Mouse (Mus musculus) monocyte, adult 59 days (primary cell): ENCODE results near the gene Cdnf. TPM values are rescaled to one million over a fixed set of nuclear protein-coding genes. Genes with fewer than 3 reads are reported as not detected.

Source experiments
- total RNA-seq, 2 experiments: library from RNA; stranded (reverse); gene quantifications; one replicate each; pipeline ENCODE4 v1.2.4; 2023

The Cdnf gene
- total RNA-seq: under 1 TPM; 0.26 to 0.27 TPM

GRCm38 (mm10) chr2:3512552-3513454 lies at the start of gene Cdnf, which contains the start of the genes Gm45902 and Hspa14:
Gene Cdnf, plus strand, starts transcription at chr2:3513030.
Gene Gm45902, minus strand, starts transcription at chr2:3512790.
Gene Hspa14, minus strand, starts transcription at chr2:3512814.

GRCm38 (mm10) chr2:3474861-3475283 lies 38.0 kb upstream of the Cdnf start, which contains the start of gene Suv39h2:
Gene Suv39h2, minus strand, starts transcription at chr2:3475031.

GRCm38 (mm10) chr2:3570186-3570585 lies 57.4 kb downstream of the Cdnf start, which contains the start of gene Fam107b:
Gene Fam107b, plus strand, starts transcription at chr2:3570488.

Other genes with a start within 250 kb of the Cdnf start
- 10 to 100 TPM; 13.8 to 15.4 TPM for gene Nmt2, start 228.8 kb upstream of the Cdnf start, total RNA-seq
- 1 to 10 TPM; 1.9 to 2.9 TPM for gene Rpp38, start 180.4 kb upstream of the Cdnf start, total RNA-seq
- gene Acbd7, start 176.9 kb upstream of the Cdnf start, total RNA-seq: not detected
- not detected for gene Olah, start 115.8 kb upstream of the Cdnf start, total RNA-seq
- gene Meig1, start 90.4 kb upstream of the Cdnf start, total RNA-seq: 1 to 10 TPM; 1.0 to 2.3 TPM
- gene Dclre1c, start 88.9 kb upstream of the Cdnf start, total RNA-seq: 10 to 100 TPM; 75.0 to 86.9 TPM
- gene Suv39h2, start 38.0 kb upstream of the Cdnf start, total RNA-seq: under 1 TPM; 0.31 to 0.43 TPM
- gene Gm45902, start 240 bp upstream of the Cdnf start, total RNA-seq: 1 to 10 TPM; 7.7 to 8.4 TPM
- 10 to 100 TPM; 52.7 to 58.1 TPM for gene Hspa14, start 216 bp upstream of the Cdnf start, total RNA-seq
- 100 to 1,000 TPM; 236 to 241 TPM for gene Fam107b, start 57.5 kb downstream of the Cdnf start, total RNA-seq